Mouse (Mus musculus) hindbrain, embryonic 10.5 days (tissue): ENCODE measurements at regions not wholly inside any gene's neighbourhood (a gene's known extent, or its start where the extent isn't known, plus 50 kb on each side); places are given as distances from the start of the nearest gene placed in this dataset.

Experiments used
- DNase-seq: peaks from one replicate; pipeline ENCODE4 v3.0.0-alpha.2; 2017; ENCODE audit warnings: low spot score
- H3K27ac ChIP-seq: fragments of 300-500 bp; sonication (generic); 2 replicates; pipeline ENCODE4 v1.5.1; 2016; ENCODE audit warnings: mild to moderate bottlenecking, moderate library complexity
- H3K27me3 ChIP-seq: fragments of 300-500 bp; sonication (generic); 2 replicates; pipeline ENCODE4 v1.6.1; 2016; ENCODE audit warnings: mild to moderate bottlenecking; ENCODE audit not compliant: poor library complexity, insufficient read depth, severe bottlenecking
- H3K36me3 ChIP-seq: fragments of 300-500 bp; sonication (generic); 2 replicates; pipeline ENCODE4 v1.6.1; 2016; ENCODE audit warnings: mild to moderate bottlenecking, moderate library complexity
- H3K4me1 ChIP-seq: fragments of 300-500 bp; sonication (generic); replicated peaks from 2 replicates; pipeline ENCODE4 v1.6.1; 2016; ENCODE audit warnings: mild to moderate bottlenecking
- H3K4me3 ChIP-seq: fragments of 300-500 bp; sonication (generic); 2 replicates; pipeline ENCODE4 v1.5.1; 2016; ENCODE audit warnings: mild to moderate bottlenecking, moderate library complexity
- H3K9me3 ChIP-seq: fragments of 300-500 bp; sonication (generic); 2 replicates; pipeline ENCODE4 v1.6.1; 2016; ENCODE audit warnings: mild to moderate bottlenecking, moderate library complexity
- WGBS: fragments of 180-500 bp; shearing (Covaris S2); methylation state at CpG from one replicate; pipeline ENCODE4 v1.1.7; 2016; 5-methylcytosine and 5-hydroxymethylcytosine counted together

DNA sequence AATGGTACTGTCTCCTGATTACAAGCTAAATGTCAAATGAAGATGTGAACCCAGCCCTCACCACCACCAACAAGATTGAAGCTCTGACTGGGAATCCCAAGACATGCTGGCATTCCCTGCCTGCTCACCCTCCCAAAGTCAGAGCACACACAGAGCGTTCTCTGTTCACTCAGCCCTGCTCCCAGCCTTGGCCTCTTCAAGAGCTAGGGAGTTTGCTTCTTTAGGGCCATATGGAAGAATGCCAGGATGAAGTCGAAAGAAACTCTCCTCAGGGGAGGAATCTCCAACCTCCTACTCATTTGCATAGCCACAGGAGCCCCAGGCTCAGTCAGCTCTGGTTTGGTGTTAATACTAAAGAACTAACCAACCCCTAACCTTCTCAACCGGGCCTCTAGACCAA, 90.1 kb downstream of the Tmem17 start:
- no peaks in the 10 kb centered on the region for H3K27me3 ChIP-seq
- 22% methylated on average over 3 of the region's 3 CpGs for WGBS
- no peak overlapping the region for H3K27ac ChIP-seq
- H3K36me3 ChIP-seq = no peaks in the 10 kb centered on the region
- H3K9me3 ChIP-seq = no peaks in the 10 kb centered on the region
- no peak for DNase-seq
- H3K4me1 ChIP-seq = peaks cover 9% of the 10 kb centered on the region; the same call in 1 of the 2 replicates
- no peak overlapping the region for H3K4me3 ChIP-seq

DNA sequence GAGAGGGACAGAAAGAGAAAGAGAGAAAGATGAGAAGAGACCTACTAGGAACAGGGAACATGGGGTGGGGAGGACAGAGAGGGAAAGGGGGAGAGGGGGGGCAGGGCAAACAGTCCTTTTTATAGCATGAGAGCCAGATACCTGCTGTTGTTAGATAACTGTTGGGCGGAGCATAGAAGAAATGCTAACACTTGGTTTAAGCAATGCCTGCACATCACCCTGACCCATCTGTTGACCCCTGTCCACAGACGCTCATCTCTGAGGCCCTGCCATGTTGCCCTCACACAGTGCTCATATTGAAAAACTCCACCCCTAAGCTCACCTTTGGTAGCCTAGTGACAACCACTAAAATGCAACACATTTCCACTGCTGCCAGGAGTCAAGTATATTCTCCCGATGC, 90.7 kb downstream of the Tmem17 start:
- Histone ChIP-seq H3K4me1 (peaks cover 9% of the 10 kb centered on the region; the same call in 1 of the 2 replicates), H3K9me3 (no peaks in the 10 kb centered on the region), H3K4me3 (no peak overlapping the region), H3K27ac (no peak overlapping the region), H3K27me3 (no peaks in the 10 kb centered on the region), H3K36me3 (no peaks in the 10 kb centered on the region)
- 81% methylated on average over 3 of the region's 3 CpGs for WGBS
- DNase-seq = no peak

DNA sequence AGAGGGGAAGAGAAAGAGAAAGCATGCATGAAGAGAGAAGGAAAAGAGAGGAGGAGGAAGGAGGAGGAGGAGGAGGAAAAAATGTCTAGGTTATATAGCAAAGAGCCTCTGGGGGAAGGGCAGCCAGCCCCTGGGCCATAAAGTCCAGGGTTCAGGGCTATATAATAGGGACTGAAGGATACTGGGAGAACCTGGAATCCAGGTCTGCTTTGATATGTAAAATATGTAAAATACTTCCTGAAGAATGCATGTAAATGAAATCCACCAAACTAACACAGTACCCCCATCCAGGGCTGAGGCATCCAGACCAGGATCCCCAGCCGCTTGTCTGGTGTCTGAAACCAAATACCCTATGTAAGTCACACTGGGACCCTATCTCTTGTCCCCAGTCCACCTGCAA, 91.5 kb downstream of the Tmem17 start:
- no peak overlapping the region for H3K27ac ChIP-seq
- no peak overlapping the region for H3K4me3 ChIP-seq
- no peaks in the 10 kb centered on the region for H3K36me3 ChIP-seq
- no peaks in the 10 kb centered on the region for H3K27me3 ChIP-seq
- DNase-seq = no peak
- 89% methylated on average over 1 of the region's 1 CpGs for WGBS
- H3K9me3 ChIP-seq = no peaks in the 10 kb centered on the region
- peaks cover 9% of the 10 kb centered on the region; the same call in 1 of the 2 replicates for H3K4me1 ChIP-seq

DNA sequence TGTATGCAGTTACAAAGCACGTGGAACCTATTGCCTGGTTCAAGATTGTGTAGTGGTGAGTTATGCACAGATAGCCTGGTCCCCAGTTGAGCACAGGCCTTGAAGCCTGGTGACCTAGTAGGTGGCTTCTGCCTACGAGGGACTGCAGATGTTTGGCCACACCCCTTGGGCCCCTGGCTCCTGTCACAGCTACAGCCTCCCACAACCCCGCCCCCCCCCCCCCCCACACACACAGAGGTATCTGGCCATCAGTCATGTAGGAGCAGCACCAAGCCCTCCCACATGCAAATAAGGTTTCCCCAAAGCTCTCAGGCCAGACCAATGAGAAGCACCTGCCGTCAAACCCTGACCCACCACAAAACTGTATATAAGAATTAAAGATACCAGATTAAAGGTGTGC, 94.5 kb downstream of the Tmem17 start:
- H3K4me1 ChIP-seq = peaks cover 23% of the 10 kb centered on the region
- H3K9me3 ChIP-seq = no peaks in the 10 kb centered on the region
- H3K27me3 ChIP-seq = no peaks in the 10 kb centered on the region
- H3K4me3 ChIP-seq = no peak overlapping the region
- DNase-seq = no peak
- no peaks in the 10 kb centered on the region for H3K36me3 ChIP-seq
- 56% methylated on average over 4 of the region's 4 CpGs for WGBS
- no peak overlapping the region for H3K27ac ChIP-seq

DNA sequence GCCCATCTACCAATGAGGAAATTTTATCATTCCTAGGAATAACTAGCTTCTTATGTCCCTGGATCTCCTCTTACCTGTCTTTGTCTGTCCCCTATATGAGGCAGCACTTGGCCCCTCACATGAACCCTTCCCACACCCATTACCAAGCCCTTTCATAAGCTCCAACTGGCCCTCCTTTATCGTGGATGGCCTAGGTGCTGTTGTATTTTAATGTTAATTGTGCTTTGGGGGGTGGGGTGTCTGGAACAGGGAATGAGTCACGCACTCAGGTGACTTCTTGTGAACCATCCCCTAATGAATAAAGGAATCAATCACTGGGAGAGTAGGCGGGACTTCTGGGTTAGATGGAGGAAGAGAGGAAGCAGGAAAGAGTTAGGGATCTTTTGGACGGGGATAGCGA, 95.8 kb downstream of the Tmem17 start:
- 81% methylated on average over 5 of the region's 5 CpGs for WGBS
- Histone ChIP-seq H3K27me3 (no peaks in the 10 kb centered on the region), H3K36me3 (no peaks in the 10 kb centered on the region), H3K4me3 (no peak overlapping the region), H3K27ac (no peak overlapping the region), H3K4me1 (peaks cover 15% of the 10 kb centered on the region), H3K9me3 (no peaks in the 10 kb centered on the region)
- DNase-seq = no peak

DNA sequence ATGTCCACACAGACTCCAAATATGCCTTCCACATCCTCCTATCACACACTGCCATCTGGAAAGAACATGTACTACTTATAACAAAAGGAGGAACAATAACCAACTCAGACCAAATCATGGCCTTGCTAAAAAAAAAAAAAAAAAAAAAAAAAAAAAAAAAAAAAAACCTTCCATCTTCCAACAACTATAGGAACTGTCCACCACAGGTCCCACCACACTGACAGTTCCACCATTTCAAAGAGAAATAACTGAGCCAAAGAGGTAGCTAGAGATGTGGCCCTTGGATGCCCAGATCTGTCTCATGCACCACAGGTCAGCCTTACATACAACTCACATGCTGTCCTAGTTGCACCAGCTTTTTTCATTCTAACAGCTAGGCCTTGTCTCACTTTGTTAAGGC, 97.1 kb downstream of the Tmem17 start:
- no peak overlapping the region for H3K4me3 ChIP-seq
- DNase-seq = no peak
- H3K4me1 ChIP-seq = peaks cover 15% of the 10 kb centered on the region
- no peaks in the 10 kb centered on the region for H3K27me3 ChIP-seq
- H3K36me3 ChIP-seq = no peaks in the 10 kb centered on the region
- H3K9me3 ChIP-seq = peaks cover 4% of the 10 kb centered on the region; the same call in 1 of the 2 replicates
- H3K27ac ChIP-seq = no peak overlapping the region

DNA sequence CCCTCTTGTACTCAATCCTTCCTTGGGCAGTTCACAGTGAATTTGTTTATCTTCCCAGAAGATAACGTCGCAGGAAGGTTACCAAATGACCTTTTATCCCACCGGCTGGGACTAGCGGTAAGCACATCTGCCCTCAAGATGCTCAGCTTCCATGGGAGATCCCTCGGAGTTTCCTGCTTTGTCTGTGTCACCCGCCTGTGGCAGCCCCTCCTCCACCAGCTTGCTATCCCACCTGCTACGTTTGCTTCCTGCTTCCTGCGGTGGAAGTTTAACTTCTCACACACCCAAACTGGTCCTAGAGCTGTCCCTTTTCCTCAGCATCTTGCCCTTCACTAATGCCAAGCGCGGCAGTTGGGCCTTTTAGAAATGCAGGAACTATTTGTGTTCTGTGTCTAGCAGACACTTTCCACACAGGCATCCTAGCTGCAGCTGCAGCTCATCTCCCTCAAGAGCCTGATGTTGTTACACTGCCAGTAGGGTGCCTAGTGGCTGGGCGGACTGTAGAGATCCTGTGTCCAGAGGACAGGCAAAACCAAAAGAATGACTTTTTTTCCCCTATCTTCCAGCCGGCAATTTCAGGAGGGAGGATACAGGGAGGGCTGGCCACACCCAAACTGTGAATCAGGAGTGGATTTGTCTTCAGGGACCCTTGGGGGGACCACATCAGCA, 98.7 kb downstream of the Tmem17 start:
- 7% methylated on average over 12 of the region's 12 CpGs for WGBS
- no peaks in the 10 kb centered on the region for H3K36me3 ChIP-seq
- peak; percentile 23 for DNase-seq
- no peaks in the 10 kb centered on the region for H3K27me3 ChIP-seq
- H3K27ac ChIP-seq = peak overlapping the region; percentile 30
- peaks cover 4% of the 10 kb centered on the region; the same call in 1 of the 2 replicates for H3K9me3 ChIP-seq
- H3K4me1 ChIP-seq = peaks cover 15% of the 10 kb centered on the region
- H3K4me3 ChIP-seq = peak overlapping the region; percentile 9; the same call in 1 of the 2 replicates

DNA sequence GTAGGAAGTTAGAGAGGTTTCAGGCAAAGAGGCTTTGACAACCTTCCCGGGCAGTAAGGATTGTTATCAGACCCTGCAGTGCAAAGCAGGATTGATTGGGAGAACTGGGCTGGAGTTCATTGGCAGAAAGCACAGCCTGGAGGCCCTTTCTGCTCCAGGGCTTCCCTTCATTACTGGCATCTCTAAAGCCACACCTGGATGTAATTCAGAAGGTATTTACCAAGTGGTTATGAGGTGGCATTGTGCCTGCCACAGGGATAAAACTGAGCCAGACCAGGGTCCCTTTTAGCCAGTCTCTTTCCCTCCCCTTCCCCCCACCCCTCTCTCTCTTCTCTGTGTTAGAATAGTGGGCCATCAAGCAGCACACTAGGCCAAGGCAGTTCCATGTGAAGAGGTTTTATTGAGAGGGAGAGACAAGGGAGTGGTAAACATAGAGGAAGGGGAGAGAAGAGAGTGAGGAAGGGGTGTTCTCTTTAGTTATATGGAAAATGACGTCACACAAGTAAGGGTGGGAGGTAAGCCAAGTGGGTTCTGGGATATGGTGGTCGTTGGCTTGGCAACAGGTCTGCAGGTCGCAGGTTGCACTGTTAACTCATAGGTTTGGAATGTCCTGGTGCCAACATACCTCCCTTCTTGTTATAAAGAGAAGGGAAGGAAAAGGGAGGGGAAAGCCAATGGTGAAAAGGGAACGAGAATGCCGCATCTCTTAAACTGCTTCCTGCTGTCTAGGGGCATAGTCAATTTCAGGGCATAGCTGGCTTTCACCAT, 99.4 kb downstream of the Tmem17 start:
- Histone ChIP-seq H3K4me1 (peaks cover 15% of the 10 kb centered on the region), H3K9me3 (peaks cover 4% of the 10 kb centered on the region; the same call in 1 of the 2 replicates), H3K27ac (0 out of 2 replicates have a peak overlapping the region, but pooled peaks have one; percentile 30), H3K36me3 (no peaks in the 10 kb centered on the region), H3K27me3 (no peaks in the 10 kb centered on the region), H3K4me3 (no peak overlapping the region)
- 69% methylated on average over 6 of the region's 6 CpGs for WGBS
- no peak for DNase-seq

DNA sequence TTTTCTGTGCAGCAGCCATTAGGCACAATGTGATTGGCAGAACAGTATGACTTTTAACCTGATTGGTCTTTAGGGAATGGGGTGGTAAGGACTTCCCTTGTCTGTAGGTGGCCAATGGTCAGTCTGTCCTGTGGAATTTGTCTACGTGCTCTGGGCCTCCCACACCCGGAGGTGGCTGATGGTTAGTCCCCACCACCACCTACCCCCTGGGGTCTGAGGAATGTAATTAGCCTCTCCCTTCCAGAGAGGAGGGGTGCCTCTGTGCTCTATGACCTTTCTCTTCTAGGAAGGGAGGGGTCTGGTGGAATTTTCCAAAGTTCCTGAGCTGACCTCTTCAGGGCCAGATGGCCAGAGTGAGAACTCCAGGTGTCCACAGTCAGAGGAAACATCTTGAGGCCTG, 101.6 kb downstream of the Tmem17 start:
- 46% methylated on average over 2 of the region's 2 CpGs for WGBS
- Histone ChIP-seq H3K4me3 (no peak overlapping the region), H3K27me3 (no peaks in the 10 kb centered on the region), H3K9me3 (peaks cover 4% of the 10 kb centered on the region; the same call in 1 of the 2 replicates), H3K36me3 (no peaks in the 10 kb centered on the region), H3K4me1 (peaks cover 24% of the 10 kb centered on the region), H3K27ac (no peak overlapping the region)
- no peak for DNase-seq

DNA sequence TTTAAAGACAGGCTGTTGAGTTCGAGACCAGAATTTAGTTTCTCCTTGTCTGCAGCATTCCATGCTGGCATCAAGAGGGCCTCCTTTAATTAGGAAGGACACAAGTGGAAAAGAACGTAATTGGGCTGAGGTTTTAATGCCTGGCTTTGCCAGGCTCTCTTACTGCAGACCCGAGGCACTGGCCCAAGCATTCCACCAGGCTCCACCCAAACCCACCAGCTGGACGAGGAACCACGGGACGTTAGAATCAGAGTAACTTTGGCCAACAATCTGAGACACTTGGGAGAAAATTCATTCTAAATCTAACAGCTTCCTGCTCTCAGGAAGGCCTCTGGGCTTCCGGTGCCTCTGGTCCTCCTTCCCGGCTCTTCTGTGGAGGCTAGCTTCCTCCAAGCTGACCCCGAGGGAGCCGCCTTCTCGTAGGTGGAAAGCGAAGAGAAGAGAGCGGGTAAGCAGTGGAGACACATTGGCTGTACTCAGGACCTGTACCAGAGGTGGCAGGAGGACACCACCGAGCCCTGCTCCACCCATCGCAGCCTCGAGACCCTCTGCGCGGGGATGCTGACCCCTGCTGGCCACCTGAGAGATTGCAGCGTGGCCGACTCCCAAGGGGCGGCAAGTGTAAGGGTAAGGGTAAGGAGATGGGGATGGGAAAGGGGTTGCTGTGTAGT, 105.5 kb downstream of the Tmem17 start:
- Histone ChIP-seq H3K9me3 (peaks cover 4% of the 10 kb centered on the region; the same call in 1 of the 2 replicates), H3K27ac (peak overlapping the region; percentile 82), H3K4me3 (peak overlapping the region; percentile 45), H3K36me3 (no peaks in the 10 kb centered on the region), H3K4me1 (peaks cover 12% of the 10 kb centered on the region; the same call in 1 of the 2 replicates), H3K27me3 (no peaks in the 10 kb centered on the region)
- DNase-seq = peak; percentile 87
- WGBS = 20% methylated on average over 21 of the region's 21 CpGs

DNA sequence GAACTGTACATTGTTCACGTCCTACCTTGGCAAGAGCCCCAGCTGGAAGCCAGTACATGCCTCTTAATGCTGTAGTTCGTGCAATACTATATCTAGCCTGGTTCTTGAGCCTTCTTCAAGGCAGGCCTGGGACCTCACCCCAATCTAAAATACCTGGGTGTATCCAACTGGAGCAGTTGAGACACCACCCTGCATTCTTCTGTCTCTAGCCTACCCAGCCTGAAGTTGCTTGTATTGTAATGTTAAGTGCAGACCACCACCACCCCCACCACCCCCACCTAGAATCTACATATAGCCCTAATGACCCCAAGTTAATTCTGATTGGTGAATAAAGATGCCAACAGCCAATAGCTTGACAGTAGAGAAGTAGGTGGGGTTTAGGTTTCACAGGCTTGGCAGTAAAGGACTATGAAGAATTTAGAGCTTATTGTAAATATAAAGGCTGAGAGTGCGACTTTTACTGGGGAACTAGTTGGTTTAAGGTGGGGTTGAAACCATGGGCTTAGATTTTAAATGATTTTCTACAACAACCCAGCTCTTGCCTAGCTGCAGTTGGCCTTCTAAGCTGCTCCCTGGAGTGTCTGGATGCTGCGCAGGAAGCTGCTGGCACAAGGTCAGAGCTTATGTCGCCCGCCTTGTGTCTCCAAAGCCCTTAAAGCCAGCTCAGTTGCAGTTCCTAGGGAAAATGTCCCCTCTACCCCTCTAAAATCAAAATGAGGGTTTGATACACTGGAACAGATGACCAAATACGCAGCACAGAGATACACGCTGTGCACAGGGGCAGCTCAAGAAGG, 109.2 kb downstream of the Tmem17 start:
- Histone ChIP-seq H3K4me3 (no peak overlapping the region), H3K27ac (no peak overlapping the region), H3K36me3 (no peaks in the 10 kb centered on the region), H3K27me3 (no peaks in the 10 kb centered on the region), H3K4me1 (peaks cover 15% of the 10 kb centered on the region; the same call in 1 of the 2 replicates), H3K9me3 (no peaks in the 10 kb centered on the region)
- WGBS = 74% methylated on average over 8 of the region's 8 CpGs
- DNase-seq = no peak

DNA sequence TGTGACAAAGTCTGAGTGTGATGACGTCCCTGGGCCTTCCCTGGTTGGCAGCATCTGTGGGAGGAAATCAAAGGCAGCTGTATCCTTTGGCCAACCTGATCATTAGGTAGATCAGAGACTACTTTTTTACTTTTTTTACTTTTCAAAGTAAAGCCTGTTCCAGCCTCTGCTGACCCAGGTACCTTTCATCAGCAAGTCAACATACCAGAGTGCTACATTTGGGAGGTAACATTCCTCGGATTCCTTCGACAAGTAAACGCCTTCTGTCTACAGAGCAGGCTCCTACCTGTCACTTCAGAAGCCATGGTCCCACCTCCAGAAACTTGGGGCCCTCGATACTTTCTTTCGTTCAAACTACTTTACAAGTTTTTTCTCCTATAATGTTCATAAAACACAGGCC, 110.0 kb downstream of the Tmem17 start:
- Histone ChIP-seq H3K9me3 (no peaks in the 10 kb centered on the region), H3K4me1 (peaks cover 15% of the 10 kb centered on the region; the same call in 1 of the 2 replicates), H3K27ac (no peak overlapping the region), H3K36me3 (no peaks in the 10 kb centered on the region), H3K4me3 (no peak overlapping the region), H3K27me3 (no peaks in the 10 kb centered on the region)
- no peak for DNase-seq
- WGBS = 67% methylated on average over 6 of the region's 6 CpGs
